Mouse (Mus musculus) limb, embryonic 11.5 days (tissue): Measurements from ENCODE around the gene Cyp27b1. TPM values are rescaled to one million over a fixed set of nuclear protein-coding genes. Genes with fewer than 3 reads are reported as not detected.

Experiments used
- ATAC-seq: fragments of 200-750 bp; cut with Nextera tagmentation; 2 replicates; pipeline ENCODE4 v1.8.0; 2017; ENCODE audit warnings: low read depth; ENCODE audit not compliant: insufficient number of reproducible peaks, low FRiP score, low TSS enrichment
- DNase-seq: peaks from one replicate; pipeline ENCODE4 v3.0.0-alpha.2; 2015; ENCODE audit warnings: low spot score
- H3K27ac ChIP-seq: fragments of 300-500 bp; sonication (generic); replicated peaks from 2 replicates; pipeline ENCODE4 v1.5.1; 2014; ENCODE audit warnings: low read depth, mild to moderate bottlenecking, low read length
- H3K27me3 ChIP-seq: fragments of 300-500 bp; sonication (generic); 2 replicates; pipeline ENCODE4 v1.6.1; 2014; ENCODE audit warnings: mild to moderate bottlenecking, low read length, mixed read lengths; ENCODE audit not compliant: control insufficient read depth, insufficient read depth
- H3K36me3 ChIP-seq: fragments of 300-500 bp; sonication (generic); 2 replicates; pipeline ENCODE4 v1.6.1; 2014; ENCODE audit warnings: mild to moderate bottlenecking, low read length, moderate library complexity, mixed read lengths; ENCODE audit not compliant: control insufficient read depth, insufficient read depth
- H3K4me1 ChIP-seq: fragments of 300-500 bp; sonication (generic); 2 replicates; pipeline ENCODE4 v1.6.1; 2014; ENCODE audit warnings: low read length, mixed read lengths; ENCODE audit not compliant: control insufficient read depth, insufficient read depth
- H3K4me2 ChIP-seq: fragments of 300-500 bp; sonication (generic); 2 replicates; pipeline ENCODE4 v1.6.1; 2014; ENCODE audit warnings: low read depth, mild to moderate bottlenecking, moderate library complexity; ENCODE audit not compliant: severe bottlenecking
- H3K4me3 ChIP-seq: fragments of 300-500 bp; sonication (generic); 2 replicates; pipeline ENCODE4 v1.5.1; 2014; ENCODE audit warnings: low read depth, low read length
- H3K9ac ChIP-seq: fragments of 300-500 bp; sonication (generic); 2 replicates; pipeline ENCODE4 v1.6.1; 2014; ENCODE audit warnings: mild to moderate bottlenecking, low read length
- H3K9me3 ChIP-seq: fragments of 300-500 bp; sonication (generic); 2 replicates; pipeline ENCODE4 v1.6.1; 2016; ENCODE audit warnings: low read length; ENCODE audit not compliant: control insufficient read depth
- WGBS: fragments of 180-500 bp; shearing (Covaris S2); extraction: QIAGEN DNeasy Blood & Tissue Kit; methylation state at CpG from one replicate; pipeline ENCODE4 v1.1.7; 2014; 5-methylcytosine and 5-hydroxymethylcytosine counted together
- polyA plus RNA-seq: library from polyadenylated mRNA; unstranded; fragments of >200 nt; fragmentation: Nextera tagmentation; extraction: Ambion mirVana; gene quantifications from 2 replicates; pipeline ENCODE4 v1.2.1, GENCODE M21; 2014

Cyp27b1 gene
- polyA plus RNA-seq, 1 experiment from 2014 or later = not detected

- no peak for DNase-seq
- H3K4me3 ChIP-seq = no peak overlapping the region
- 49% methylated on average over 5 of the region's 5 CpGs for WGBS
- H3K27ac ChIP-seq = no peak overlapping the region
- H3K9me3 ChIP-seq = 0 out of 2 replicates have a peak, but pooled peaks cover 3% of the 10 kb centered on the region
- H3K27me3 ChIP-seq = peaks cover 61% of the 10 kb centered on the region
- H3K9ac ChIP-seq = no peak overlapping the region
- H3K4me1 ChIP-seq = peaks cover 21% of the 10 kb centered on the region
- no peak overlapping the region for H3K4me2 ChIP-seq
- H3K36me3 ChIP-seq = no peaks in the 10 kb centered on the region
- ATAC-seq = no peak
These were observed 35.9 kb downstream of the Cyp27b1 start for GRCm38 (mm10) chr10:127083915-127084306.

GRCm38 (mm10) chr10:127085052-127085451 is 37.0 kb downstream of the Cyp27b1 start:
- Histone ChIP-seq H3K9ac (no peak overlapping the region), H3K9me3 (0 out of 2 replicates have a peak, but pooled peaks cover under 1% of the 10 kb centered on the region), H3K27me3 (peaks cover 60% of the 10 kb centered on the region), H3K4me2 (no peak overlapping the region), H3K4me1 (peaks cover 10% of the 10 kb centered on the region), H3K4me3 (no peak overlapping the region), H3K36me3 (no peaks in the 10 kb centered on the region), H3K27ac (no peak overlapping the region)
- 82% methylated on average over 9 of the region's 9 CpGs for WGBS
- no peak for DNase-seq
- no peak for ATAC-seq

GRCm38 (mm10) chr10:127085633-127086032 is 37.6 kb downstream of the Cyp27b1 start:
- H3K9me3 ChIP-seq = no peaks in the 10 kb centered on the region
- ATAC-seq (no peak), DNase-seq (no peak)
- peaks cover 7% of the 10 kb centered on the region for H3K4me1 ChIP-seq
- H3K27ac ChIP-seq = no peak overlapping the region
- H3K36me3 ChIP-seq = no peaks in the 10 kb centered on the region
- no peak overlapping the region for H3K9ac ChIP-seq
- no peak overlapping the region for H3K4me3 ChIP-seq
- WGBS = 75% methylated on average over 6 of the region's 6 CpGs
- H3K4me2 ChIP-seq = no peak overlapping the region
- peaks cover 60% of the 10 kb centered on the region for H3K27me3 ChIP-seq

GRCm38 (mm10) chr10:127090560-127091411 is 42.7 kb downstream of the Cyp27b1 start:
- peaks cover 3% of the 10 kb centered on the region; the same call in 1 of the 2 replicates for H3K4me1 ChIP-seq
- H3K27ac ChIP-seq = no peak overlapping the region
- no peaks in the 10 kb centered on the region for H3K9me3 ChIP-seq
- ATAC-seq (no peak), DNase-seq (peak; percentile 79)
- no peak overlapping the region for H3K4me3 ChIP-seq
- peaks cover 52% of the 10 kb centered on the region for H3K27me3 ChIP-seq
- 0 out of 2 replicates have a peak overlapping the region, but pooled peaks have one; percentile 10 for H3K4me2 ChIP-seq
- H3K36me3 ChIP-seq = no peaks in the 10 kb centered on the region; the same call in 1 of the 2 replicates
- WGBS = 11% methylated on average over 57 of the region's 57 CpGs
- no peak overlapping the region for H3K9ac ChIP-seq

GRCm38 (mm10) chr10:127091507-127092396 is 43.7 kb downstream of the Cyp27b1 start:
- WGBS = 7% methylated on average over 51 of the region's 51 CpGs
- no peak overlapping the region for H3K9ac ChIP-seq
- H3K27me3 ChIP-seq = peaks cover 52% of the 10 kb centered on the region
- H3K4me2 ChIP-seq = no peak overlapping the region
- ATAC-seq = no peak
- H3K9me3 ChIP-seq = no peaks in the 10 kb centered on the region
- H3K36me3 ChIP-seq = peaks cover 3% of the 10 kb centered on the region; the same call in 1 of the 2 replicates
- no peak overlapping the region for H3K27ac ChIP-seq
- DNase-seq = no peak
- peaks cover 3% of the 10 kb centered on the region; the same call in 1 of the 2 replicates for H3K4me1 ChIP-seq
- H3K4me3 ChIP-seq = peak overlapping the region; percentile 14; the same call in 1 of the 2 replicates

- H3K4me3 ChIP-seq = no peak overlapping the region
- no peak for DNase-seq
- no peak overlapping the region for H3K27ac ChIP-seq
- peaks cover 3% of the 10 kb centered on the region; the same call in 1 of the 2 replicates for H3K4me1 ChIP-seq
- H3K9ac ChIP-seq = no peak overlapping the region
- ATAC-seq = no peak
- H3K27me3 ChIP-seq = peaks cover 52% of the 10 kb centered on the region
- peaks cover 6% of the 10 kb centered on the region; the same call in 1 of the 2 replicates for H3K36me3 ChIP-seq
- WGBS = 45% methylated on average over 4 of the region's 4 CpGs
- no peak overlapping the region for H3K4me2 ChIP-seq
- H3K9me3 ChIP-seq = no peaks in the 10 kb centered on the region
These were observed 44.7 kb downstream of the Cyp27b1 start for GRCm38 (mm10) chr10:127092742-127093141.

- WGBS = 69% methylated on average over 7 of the region's 7 CpGs
- Histone ChIP-seq H3K4me2 (no peak overlapping the region), H3K36me3 (peaks cover 12% of the 10 kb centered on the region; the same call in 1 of the 2 replicates), H3K4me1 (peaks cover 3% of the 10 kb centered on the region; the same call in 1 of the 2 replicates), H3K4me3 (no peak overlapping the region), H3K27ac (no peak overlapping the region), H3K9me3 (no peaks in the 10 kb centered on the region), H3K9ac (no peak overlapping the region), H3K27me3 (peaks cover 43% of the 10 kb centered on the region)
- DNase-seq (no peak), ATAC-seq (no peak)
These were observed 46.3 kb downstream of the Cyp27b1 start for GRCm38 (mm10) chr10:127094382-127094802.

GRCm38 (mm10) chr10:127098514-127098913 is 50.5 kb downstream of the Cyp27b1 start:
- Histone ChIP-seq H3K4me3 (no peak overlapping the region), H3K9me3 (no peaks in the 10 kb centered on the region), H3K4me1 (no peaks in the 10 kb centered on the region), H3K36me3 (peaks cover 12% of the 10 kb centered on the region; the same call in 1 of the 2 replicates), H3K9ac (no peak overlapping the region), H3K4me2 (no peak overlapping the region), H3K27ac (no peak overlapping the region), H3K27me3 (peaks cover 3% of the 10 kb centered on the region; the same call in 1 of the 2 replicates)
- 78% methylated on average over 20 of the region's 20 CpGs for WGBS
- DNase-seq (no peak), ATAC-seq (no peak)
